ENCODE assay signal across 8 mouse cellular contexts in the genomic region with DNA sequence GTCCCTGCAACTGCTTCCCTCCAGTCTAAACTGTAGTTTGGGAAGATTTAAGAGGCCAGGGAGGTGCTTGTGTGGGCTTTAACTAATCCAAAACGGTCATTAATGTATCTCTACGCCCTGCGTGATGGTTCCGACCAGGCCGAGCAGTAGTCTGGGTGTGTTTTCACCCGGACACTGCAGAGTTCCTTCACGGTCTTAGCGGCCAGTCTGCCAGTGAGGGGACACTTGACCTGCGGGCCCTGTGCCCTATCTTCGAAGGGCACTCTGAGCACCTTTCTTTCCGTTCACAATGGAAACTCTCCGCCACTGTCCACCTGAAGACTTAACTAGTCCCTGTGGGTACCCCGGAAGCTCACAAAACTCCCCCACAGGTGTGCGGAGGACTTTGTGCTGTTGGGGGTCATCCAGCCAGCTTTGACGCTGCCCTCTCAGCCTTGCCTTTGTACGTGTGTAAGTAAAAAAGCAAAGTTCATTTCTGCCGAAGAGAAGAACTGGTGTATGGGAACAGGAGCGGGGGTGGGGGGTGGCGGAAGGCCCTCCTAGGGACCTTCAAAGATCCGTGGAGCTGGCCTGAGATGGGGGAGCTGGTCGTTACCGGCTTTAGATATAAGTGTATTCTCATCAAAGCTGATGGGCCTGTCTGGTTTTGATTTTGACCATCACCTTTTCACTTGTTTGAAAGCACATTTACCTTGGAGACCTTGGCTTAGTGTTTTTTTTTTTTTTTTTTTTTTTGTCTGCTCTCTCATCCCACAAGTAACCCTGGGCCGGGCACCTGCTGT. TPM values are rescaled to one million over a fixed set of nuclear protein-coding genes. Genes with fewer than 3 reads are reported as not detected.
DNase-seq lines count a peak whose midpoint lies in the region; ATAC-seq lines count a peak whose summit lies in the region.

No protein-coding gene starts in this region.

- H3K9ac ChIP-seq in embryonic facial prominence, embryonic 13.5 days, result peak overlapping the region; percentile 93
- H3K9ac ChIP-seq in hindbrain, embryonic 12.5 days, result peak overlapping the region; percentile 98
- H3K9ac ChIP-seq in limb, embryonic 15.5 days, result peak overlapping the region; percentile 78

- H3K9me3 ChIP-seq in embryonic facial prominence, embryonic 13.5 days, result no peaks in the 10 kb centered on the region
- H3K9me3 ChIP-seq in hindbrain, embryonic 12.5 days (replicated peaks), result no peaks in the 10 kb centered on the region
- H3K9me3 ChIP-seq in limb, embryonic 15.5 days, result no peaks in the 10 kb centered on the region

- peak; percentile 28 to 52 for DNase-seq in spleen, adult 18-20 months
- DNase-seq in spleen, postnatal 4 days (ENCODE audit: low spot score in 2 of 2), result no peak
- DNase-seq in natural killer cell, adult 2 months (ENCODE audit: low spot score in 2 of 2), result peak; percentile 23 to 26
- DNase-seq in right cerebral cortex, postnatal 4 days, result no peak
- no peak for DNase-seq in frontal cortex, postnatal 36 days (ENCODE audit: low spot score in 2 of 2)

- peaks cover 52% of the 10 kb centered on the region for H3K4me1 ChIP-seq in embryonic facial prominence, embryonic 13.5 days
- peaks cover 56% of the 10 kb centered on the region for H3K4me1 ChIP-seq in hindbrain, embryonic 12.5 days
- peaks cover 32% of the 10 kb centered on the region for H3K4me1 ChIP-seq in limb, embryonic 15.5 days

- peak overlapping the region; percentile 82 for H3K4me3 ChIP-seq in embryonic facial prominence, embryonic 13.5 days
- peak overlapping the region; percentile 85 for H3K4me3 ChIP-seq in hindbrain, embryonic 12.5 days
- H3K4me3 ChIP-seq in limb, embryonic 15.5 days, result peak overlapping the region; percentile 86

- peak overlapping the region; percentile 98 for H3K27ac ChIP-seq in embryonic facial prominence, embryonic 13.5 days
- H3K27ac ChIP-seq in hindbrain, embryonic 12.5 days, result peak overlapping the region; percentile 44; the same call in 1 of the 2 replicates
- peak overlapping the region; percentile 91 for H3K27ac ChIP-seq in limb, embryonic 15.5 days

- no peak for ATAC-seq in embryonic facial prominence, embryonic 13.5 days (ENCODE audit: insufficient number of reproducible peaks, insufficient read depth, low FRiP score, low TSS enrichment, low read depth)
- ATAC-seq in hindbrain, embryonic 12.5 days (ENCODE audit: low FRiP score), result no peak
- ATAC-seq in limb, embryonic 15.5 days (ENCODE audit: insufficient number of reproducible peaks, low FRiP score, low TSS enrichment, low read depth), result no peak

- H3K36me3 ChIP-seq in embryonic facial prominence, embryonic 13.5 days, result no peaks in the 10 kb centered on the region
- no peaks in the 10 kb centered on the region for H3K36me3 ChIP-seq in hindbrain, embryonic 12.5 days
- H3K36me3 ChIP-seq in limb, embryonic 15.5 days, result no peaks in the 10 kb centered on the region

- H3K4me2 ChIP-seq in embryonic facial prominence, embryonic 13.5 days, result peak overlapping the region; percentile 89
- peak overlapping the region; percentile 88 for H3K4me2 ChIP-seq in hindbrain, embryonic 12.5 days (replicated peaks)
- H3K4me2 ChIP-seq in limb, embryonic 15.5 days, result peak overlapping the region; percentile 84

- 7% methylated on average over 23 of the region's 23 CpGs for WGBS in embryonic facial prominence, embryonic 13.5 days
- WGBS in hindbrain, embryonic 12.5 days, result 4% methylated on average over 23 of the region's 23 CpGs
- 8% methylated on average over 23 of the region's 23 CpGs for WGBS in limb, embryonic 15.5 days

- no peaks in the 10 kb centered on the region for H3K27me3 ChIP-seq in embryonic facial prominence, embryonic 13.5 days
- H3K27me3 ChIP-seq in hindbrain, embryonic 12.5 days, result no peaks in the 10 kb centered on the region
- H3K27me3 ChIP-seq in limb, embryonic 15.5 days, result no peaks in the 10 kb centered on the region

RNA-seq across cellular contexts. Expression of gene Zfp710, which starts 3.2 kb away (rescaled TPM):
- 20.1 and 21.9 TPM in 2 replicates for polyA plus RNA-seq in embryonic facial prominence, embryonic 13.5 days (2015; fragmentation: Nextera tagmentation; extraction: Ambion mirVana)
- 26.0 and 26.4 TPM in 2 replicates for polyA plus RNA-seq in hindbrain, embryonic 12.5 days (2016; fragmentation: Nextera tagmentation; extraction: Ambion mirVana)
- polyA plus RNA-seq in limb, embryonic 15.5 days (2015; fragmentation: Nextera tagmentation; extraction: Ambion mirVana), result 16.9 and 18.9 TPM in 2 replicates

Comparison
In these comparisons a context has a peak if more than half of its experiments do, and no peak if none do; other contexts are left out.
1. DNase-seq: peak in spleen, adult 18-20 months (2 of 2) and natural killer cell, adult 2 months (2 of 2); none in spleen, postnatal 4 days (0 of 2), right cerebral cortex, postnatal 4 days (single experiment) and frontal cortex, postnatal 36 days (0 of 2).
2. H3K27ac ChIP-seq: peak in every context shown above with its lines; median percentile 98 in embryonic facial prominence, embryonic 13.5 days; 91 in limb, embryonic 15.5 days; 44 in hindbrain, embryonic 12.5 days.
3. Peak in every context shown above with its lines, with median percentiles within 50 percentile points of each other: H3K4me2 ChIP-seq, H3K4me3 ChIP-seq and H3K9ac ChIP-seq.